Mouse (Mus musculus) kidney, adult 2 months (tissue): ENCODE measurements around the gene Ilk. TPM values are rescaled to one million over a fixed set of nuclear protein-coding genes. Genes with fewer than 3 reads are reported as not detected.

Experiments used
- DNase-seq: peaks from one replicate; pipeline ENCODE4 v3.0.0; 2021
- H3K27ac ChIP-seq: fragments of 200-500 bp; 2 replicates; pipeline ENCODE4 v1.5.1; 2012; ENCODE audit warnings: low read depth, low read length, control low read depth, inconsistent platforms; ENCODE audit not compliant: insufficient read depth
- H3K27me3 ChIP-seq: fragments of 200-500 bp; replicated peaks from 2 replicates; pipeline ENCODE4 v1.6.1; 2012; ENCODE audit warnings: mild to moderate bottlenecking, moderate library complexity, low read length, inconsistent platforms; ENCODE audit not compliant: control insufficient read depth, insufficient read depth
- H3K36me3 ChIP-seq: fragments of 200-500 bp; 2 replicates; pipeline ENCODE4 v1.6.1; 2012; ENCODE audit warnings: mild to moderate bottlenecking, moderate library complexity, low read length, inconsistent platforms; ENCODE audit not compliant: control insufficient read depth, insufficient read depth
- H3K4me1 ChIP-seq: fragments of 200-500 bp; 2 replicates; pipeline ENCODE4 v1.6.1; 2011; ENCODE audit warnings: low read length; ENCODE audit not compliant: control insufficient read depth, insufficient read depth
- H3K4me3 ChIP-seq: fragments of 200-500 bp; 2 replicates; pipeline ENCODE4 v1.5.1; 2011; ENCODE audit warnings: mild to moderate bottlenecking, low read depth, low read length, control low read depth; ENCODE audit not compliant: insufficient read depth
- CTCF ChIP-seq: fragments of 200-500 bp; conservative IDR thresholded peaks from 2 replicates; pipeline ENCODE4 v1.5.1; 2011; ENCODE audit warnings: low read depth, mild to moderate bottlenecking, control low read depth, low read length, moderate library complexity, mixed read lengths; ENCODE audit not compliant: insufficient read depth, insufficient read length
- POLR2A ChIP-seq: fragments of 200-500 bp; IDR thresholded peaks from one replicate; pipeline ENCODE4 v1.6.1; 2011; ENCODE audit warnings: low read depth, low read length, control low read depth
- WGBS: fragments of 180-500 bp; shearing (Covaris S2); methylation state at CpG from one replicate; pipeline ENCODE4 v1.1.7; 2018; 5-methylcytosine and 5-hydroxymethylcytosine counted together
- polyA plus RNA-seq: library from polyadenylated mRNA; depleted of rRNA; stranded (reverse); fragments of >200 nt; gene quantifications from 2 replicates; pipeline ENCODE4 v1.2.3, GENCODE M21; 2012

Ilk gene
- polyA plus RNA-seq, 1 experiment = 137 TPM

- DNase-seq = no peak
- H3K27me3 ChIP-seq = no peaks in the 10 kb centered on the region
- TF ChIP-seq CTCF (no peak), POLR2A (no peak)
- no peaks in the 10 kb centered on the region; the same call in 1 of the 2 replicates for H3K36me3 ChIP-seq
- no peak overlapping the region for H3K4me3 ChIP-seq
- H3K4me1 ChIP-seq = no peaks in the 10 kb centered on the region
- no peak overlapping the region for H3K27ac ChIP-seq
- 72% methylated on average over 55 of the region's 55 CpGs for WGBS
These were observed 26.3 kb downstream of the Ilk start for GRCm38 (mm10) chr7:105762517-105763270.

GRCm38 (mm10) chr7:105764331-105764730 is 27.9 kb downstream of the Ilk start:
- DNase-seq = no peak
- Histone ChIP-seq H3K4me1 (no peaks in the 10 kb centered on the region), H3K27me3 (no peaks in the 10 kb centered on the region), H3K27ac (no peak overlapping the region), H3K36me3 (no peaks in the 10 kb centered on the region; the same call in 1 of the 2 replicates), H3K4me3 (no peak overlapping the region)
- WGBS = 94% methylated on average over 11 of the region's 11 CpGs
- TF ChIP-seq CTCF = no peak
- no peak for TF ChIP-seq POLR2A

- no peaks in the 10 kb centered on the region for H3K4me1 ChIP-seq
- peak; percentile 68 for DNase-seq
- no peaks in the 10 kb centered on the region; the same call in 1 of the 2 replicates for H3K36me3 ChIP-seq
- TF ChIP-seq POLR2A = no peak
- TF ChIP-seq CTCF = no peak
- WGBS = 36% methylated on average over 6 of the region's 6 CpGs
- H3K27ac ChIP-seq = peak overlapping the region; percentile 53
- H3K27me3 ChIP-seq = no peaks in the 10 kb centered on the region
- no peak overlapping the region for H3K4me3 ChIP-seq
These were observed 31.4 kb downstream of the Ilk start for GRCm38 (mm10) chr7:105767729-105768165.

GRCm38 (mm10) chr7:105769959-105770358 is 33.6 kb downstream of the Ilk start:
- H3K27me3 ChIP-seq = no peaks in the 10 kb centered on the region
- WGBS = 69% methylated on average over 3 of the region's 3 CpGs

GRCm38 (mm10) chr7:105772331-105772730 is 35.9 kb downstream of the Ilk start:
- no peaks in the 10 kb centered on the region for H3K27me3 ChIP-seq
- H3K4me3 ChIP-seq = no peak overlapping the region
- 94% methylated on average over 15 of the region's 15 CpGs for WGBS
- DNase-seq = no peak
- no peak for TF ChIP-seq CTCF
- TF ChIP-seq POLR2A = no peak
- H3K4me1 ChIP-seq = no peaks in the 10 kb centered on the region
- H3K27ac ChIP-seq = no peak overlapping the region
- no peaks in the 10 kb centered on the region for H3K36me3 ChIP-seq

More at GRCm38 (mm10) chr7:105769959-105770358, 33.6 kb downstream of the Ilk start:
- Histone ChIP-seq H3K4me1 (no peaks in the 10 kb centered on the region), H3K27ac (no peak overlapping the region), H3K36me3 (no peaks in the 10 kb centered on the region), H3K4me3 (no peak overlapping the region)
- TF ChIP-seq CTCF = no peak
- no peak for TF ChIP-seq POLR2A
- DNase-seq = peak; percentile 43

- DNase-seq = no peak
- no peaks in the 10 kb centered on the region for H3K36me3 ChIP-seq
- H3K4me3 ChIP-seq = no peak overlapping the region
- TF ChIP-seq POLR2A (no peak), CTCF (no peak)
- no peaks in the 10 kb centered on the region for H3K4me1 ChIP-seq
- no peaks in the 10 kb centered on the region for H3K27me3 ChIP-seq
- 70% methylated on average over 5 of the region's 5 CpGs for WGBS
- H3K27ac ChIP-seq = no peak overlapping the region
These were observed 36.6 kb downstream of the Ilk start for GRCm38 (mm10) chr7:105773041-105773440.

GRCm38 (mm10) chr7:105774661-105775060 is 38.3 kb downstream of the Ilk start:
- H3K4me3 ChIP-seq = no peak overlapping the region
- peak; percentile 67 for DNase-seq
- no peaks in the 10 kb centered on the region for H3K36me3 ChIP-seq
- H3K4me1 ChIP-seq = no peaks in the 10 kb centered on the region
- WGBS = 28% methylated on average over 8 of the region's 8 CpGs
- no peaks in the 10 kb centered on the region for H3K27me3 ChIP-seq
- TF ChIP-seq POLR2A = no peak
- no peak for TF ChIP-seq CTCF
- no peak overlapping the region for H3K27ac ChIP-seq
